Mouse (Mus musculus): ENCODE results near the gene Nop2. TPM values are rescaled to one million over a fixed set of nuclear protein-coding genes. Genes with fewer than 3 reads are reported as not detected.
A peak's percentile ranks its signal among the peaks of the same experiment; 100 is the strongest.

The Nop2 gene
- polyA plus RNA-seq, 1 experiment from 2014 or later: 41.1 TPM

GRCm38 (mm10) chr6:125096597-125097345 lies 34.9 kb upstream of the Nop2 start:
- DNase-seq (ENCODE audit: low spot score) (peak; percentile 86), ATAC-seq (replicated peaks; ENCODE audit: low FRiP score, low read depth) (peak; percentile 85)
- H3K4me1 ChIP-seq (replicated peaks; ENCODE audit: insufficient read depth, low read length): peaks cover 28% of the 10 kb centered on the region

GRCm38 (mm10) chr6:125097346-125097689 lies 34.4 kb upstream of the Nop2 start:
- Histone ChIP-seq H3K9ac (ENCODE audit: low read depth, low read length) (peak overlapping the region; percentile 96), H3K27ac (peak overlapping the region; percentile 98), H3K4me2 (ENCODE audit: low read length) (peak overlapping the region; percentile 85), H3K36me3 (ENCODE audit: insufficient read depth, low read length) (peaks cover 32% of the 10 kb centered on the region), H3K4me3 (replicated peaks; ENCODE audit: low read depth, low read length) (peak overlapping the region; percentile 99), H3K9me3 (replicated peaks; ENCODE audit: low read length) (no peaks in the 10 kb centered on the region), H3K27me3 (ENCODE audit: insufficient read depth, low read length) (no peaks in the 10 kb centered on the region), H3K4me1 (replicated peaks; ENCODE audit: insufficient read depth, low read length) (peaks cover 28% of the 10 kb centered on the region)
- WGBS: 0% methylated on average over 12 of the region's 12 CpGs
- DNase-seq (ENCODE audit: low spot score) (no peak), ATAC-seq (replicated peaks; ENCODE audit: low FRiP score, low read depth) (peak; percentile 7)
- no peak for TF ChIP-seq CTCF (IDR thresholded peaks at IDR 0.05; ENCODE audit: low read depth)

More at GRCm38 (mm10) chr6:125096597-125097345, 34.9 kb upstream of the Nop2 start:
- Histone ChIP-seq H3K9me3 (replicated peaks; ENCODE audit: low read length) (no peaks in the 10 kb centered on the region), H3K4me3 (replicated peaks; ENCODE audit: low read depth, low read length) (peak overlapping the region; percentile 99), H3K4me2 (ENCODE audit: low read length) (peak overlapping the region; percentile 85), H3K9ac (ENCODE audit: low read depth, low read length) (peak overlapping the region; percentile 96), H3K27me3 (ENCODE audit: insufficient read depth, low read length) (no peaks in the 10 kb centered on the region), H3K27ac (peak overlapping the region; percentile 98), H3K36me3 (ENCODE audit: insufficient read depth, low read length) (peaks cover 26% of the 10 kb centered on the region)
- 0 out of 2 replicates have a peak, but pooled peaks have one; percentile 2 for TF ChIP-seq CTCF (IDR thresholded peaks at IDR 0.05; ENCODE audit: low read depth)
- under 1% methylated on average over 42 of the region's 44 CpGs for WGBS

- TF ChIP-seq CTCF (IDR thresholded peaks at IDR 0.05; ENCODE audit: low read depth): no peak
- Histone ChIP-seq H3K9me3 (replicated peaks; ENCODE audit: low read length) (no peaks in the 10 kb centered on the region), H3K36me3 (ENCODE audit: insufficient read depth, low read length) (peaks cover 38% of the 10 kb centered on the region), H3K4me1 (replicated peaks; ENCODE audit: insufficient read depth, low read length) (peaks cover 28% of the 10 kb centered on the region), H3K27ac (peak overlapping the region; percentile 98; the same call in 1 of the 2 replicates), H3K4me3 (replicated peaks; ENCODE audit: low read depth, low read length) (peak overlapping the region; percentile 99), H3K27me3 (ENCODE audit: insufficient read depth, low read length) (no peaks in the 10 kb centered on the region), H3K4me2 (ENCODE audit: low read length) (peak overlapping the region; percentile 85), H3K9ac (ENCODE audit: low read depth, low read length) (peak overlapping the region; percentile 96)
- DNase-seq (ENCODE audit: low spot score) (no peak), ATAC-seq (replicated peaks; ENCODE audit: low FRiP score, low read depth) (no peak)
- WGBS: 20% methylated on average over 8 of the region's 8 CpGs
Observed at GRCm38 (mm10) chr6:125097951-125098350, 33.8 kb upstream of the Nop2 start.

DNA sequence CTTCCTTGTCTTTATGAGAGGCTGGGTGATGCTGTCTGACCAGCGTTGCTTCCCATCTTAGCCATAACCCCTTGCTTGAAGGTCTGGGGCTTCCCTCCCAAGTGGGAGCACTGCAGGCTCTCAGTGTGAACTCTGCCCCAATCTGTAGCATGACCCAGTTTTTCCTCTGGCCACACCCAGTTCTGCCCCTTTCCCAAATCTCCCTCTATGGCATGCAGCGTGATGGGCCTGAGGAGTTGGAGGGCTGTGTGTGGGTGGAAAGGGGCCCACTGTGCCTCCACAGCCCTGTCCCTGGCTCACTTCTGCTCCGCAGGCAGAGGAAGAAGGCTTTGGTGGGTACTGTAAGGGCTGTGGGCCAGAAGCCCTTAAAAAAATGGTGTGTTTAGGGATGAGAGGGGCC lies 33.2 kb upstream of the Nop2 start:
- H3K27me3 ChIP-seq (ENCODE audit: insufficient read depth, low read length): no peaks in the 10 kb centered on the region
- 0 out of 2 replicates have a peak overlapping the region, but pooled peaks have one; percentile 20 for H3K27ac ChIP-seq
- peaks cover 28% of the 10 kb centered on the region for H3K4me1 ChIP-seq (replicated peaks; ENCODE audit: insufficient read depth, low read length)
- H3K9ac ChIP-seq (ENCODE audit: low read depth, low read length): peak overlapping the region; percentile 96
- peak overlapping the region; percentile 99 for H3K4me3 ChIP-seq (replicated peaks; ENCODE audit: low read depth, low read length)
- H3K36me3 ChIP-seq (ENCODE audit: insufficient read depth, low read length): peaks cover 41% of the 10 kb centered on the region
- WGBS: 28% methylated on average over 3 of the region's 3 CpGs
- TF ChIP-seq CTCF (IDR thresholded peaks at IDR 0.05; ENCODE audit: low read depth): no peak
- peak overlapping the region; percentile 85 for H3K4me2 ChIP-seq (ENCODE audit: low read length)
- no peak for DNase-seq (ENCODE audit: low spot score)
- ATAC-seq (replicated peaks; ENCODE audit: low FRiP score, low read depth): no peak
- no peaks in the 10 kb centered on the region for H3K9me3 ChIP-seq (replicated peaks; ENCODE audit: low read length)

GRCm38 (mm10) chr6:125099421-125099971 lies 32.2 kb upstream of the Nop2 start:
- peak overlapping the region; percentile 43 for H3K27ac ChIP-seq
- DNase-seq (ENCODE audit: low spot score): peak; percentile 48

DNA sequence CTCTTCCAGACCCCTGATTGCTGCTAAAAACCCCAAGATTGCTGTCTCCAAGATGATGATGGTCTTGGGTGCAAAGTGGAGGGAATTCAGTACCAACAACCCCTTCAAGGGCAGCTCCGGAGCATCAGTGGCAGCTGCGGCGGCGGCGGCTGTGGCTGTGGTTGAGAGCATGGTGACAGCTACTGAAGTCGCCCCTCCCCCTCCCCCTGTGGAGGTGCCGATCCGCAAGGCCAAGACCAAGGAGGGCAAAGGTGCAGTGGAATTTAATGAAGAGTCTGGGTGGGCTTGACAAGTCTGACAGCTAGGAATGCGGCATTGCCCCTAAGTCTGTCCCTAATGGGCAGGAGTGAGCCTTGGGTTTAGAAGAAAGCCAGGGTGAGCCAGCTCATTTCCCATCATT lies 30.3 kb upstream of the Nop2 start:
- Histone ChIP-seq H3K36me3 (ENCODE audit: insufficient read depth, low read length) (peaks cover 66% of the 10 kb centered on the region), H3K4me3 (replicated peaks; ENCODE audit: low read depth, low read length) (no peak overlapping the region), H3K9me3 (replicated peaks; ENCODE audit: low read length) (no peaks in the 10 kb centered on the region), H3K27me3 (ENCODE audit: insufficient read depth, low read length) (no peaks in the 10 kb centered on the region), H3K4me1 (replicated peaks; ENCODE audit: insufficient read depth, low read length) (peaks cover 28% of the 10 kb centered on the region), H3K4me2 (ENCODE audit: low read length) (no peak overlapping the region), H3K9ac (ENCODE audit: low read depth, low read length) (no peak overlapping the region), H3K27ac (no peak overlapping the region)
- no peak for DNase-seq (ENCODE audit: low spot score)
- no peak for TF ChIP-seq CTCF (IDR thresholded peaks at IDR 0.05; ENCODE audit: low read depth)
- 73% methylated on average over 9 of the region's 9 CpGs for WGBS
- ATAC-seq (replicated peaks; ENCODE audit: low FRiP score, low read depth): no peak

More at GRCm38 (mm10) chr6:125099421-125099971, 32.2 kb upstream of the Nop2 start:
- WGBS: 24% methylated on average over 5 of the region's 5 CpGs
- H3K9me3 ChIP-seq (replicated peaks; ENCODE audit: low read length): no peaks in the 10 kb centered on the region
- TF ChIP-seq CTCF (IDR thresholded peaks at IDR 0.05; ENCODE audit: low read depth): no peak
- no peaks in the 10 kb centered on the region for H3K27me3 ChIP-seq (ENCODE audit: insufficient read depth, low read length)
- ATAC-seq (replicated peaks; ENCODE audit: low FRiP score, low read depth): no peak
- H3K4me3 ChIP-seq (replicated peaks; ENCODE audit: low read depth, low read length): 0 out of 2 replicates have a peak overlapping the region, but pooled peaks have one; percentile 99
- peaks cover 28% of the 10 kb centered on the region for H3K4me1 ChIP-seq (replicated peaks; ENCODE audit: insufficient read depth, low read length)
- peak overlapping the region; percentile 51 for H3K9ac ChIP-seq (ENCODE audit: low read depth, low read length)
- H3K4me2 ChIP-seq (ENCODE audit: low read length): peak overlapping the region; percentile 85
- peaks cover 48% of the 10 kb centered on the region for H3K36me3 ChIP-seq (ENCODE audit: insufficient read depth, low read length)

All from kidney, postnatal 0 days (tissue).